Mouse (Mus musculus) thymus, postnatal 14 days (tissue): ENCODE measurements around the gene Nrp1.
A peak's percentile ranks its signal among the peaks of the same experiment; 100 is the strongest.

ENCODE experiments used
- DNase-seq: peaks from one replicate; pipeline ENCODE4 v3.0.0; 2021

Nrp1 gene

GRCm38 (mm10) chr8:128371789-128372188, 13.4 kb downstream of the Nrp1 start:
- no peak for DNase-seq

GRCm38 (mm10) chr8:128372724-128373123, 14.3 kb downstream of the Nrp1 start:
- DNase-seq, result no peak

DNA sequence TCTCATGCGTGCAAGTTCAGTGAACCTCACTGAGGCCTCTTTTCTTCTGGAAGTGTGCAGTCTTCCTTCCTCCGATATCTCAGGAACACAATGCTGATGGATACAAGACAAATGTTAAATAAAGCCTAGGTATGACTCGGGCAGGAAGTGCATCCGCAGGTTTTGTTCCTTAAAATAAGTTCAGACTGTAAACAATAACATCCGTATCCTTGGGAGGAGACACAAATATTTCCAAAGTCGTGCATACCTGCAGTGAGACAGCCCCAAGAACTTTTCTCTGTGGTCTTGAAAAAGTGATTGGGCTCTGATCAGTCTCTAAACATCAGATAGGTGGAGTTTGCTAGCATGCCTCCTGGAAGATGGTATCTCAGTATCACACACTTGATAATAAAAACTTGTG, 15.0 kb downstream of the Nrp1 start:
- no peak for DNase-seq

DNA sequence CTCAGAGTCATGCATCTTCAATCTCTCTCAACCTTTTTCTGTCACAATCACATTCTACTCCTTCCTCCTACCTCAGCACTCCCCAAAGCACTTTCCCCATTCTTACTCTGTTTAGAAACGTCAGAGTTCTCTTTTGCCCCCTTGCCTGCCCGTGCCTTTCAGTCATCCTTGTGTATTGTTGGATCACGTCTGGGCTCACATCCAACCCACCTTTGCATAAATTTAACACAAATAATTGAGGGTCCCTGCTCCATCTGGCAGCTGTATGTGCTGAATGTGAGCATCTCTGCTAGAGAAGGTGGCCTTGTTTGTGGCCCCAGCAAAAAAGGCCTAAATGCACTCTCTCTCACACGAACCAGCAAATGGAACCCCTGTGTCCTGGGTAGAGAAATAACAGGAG, 16.9 kb downstream of the Nrp1 start:
- no peak for DNase-seq

DNA sequence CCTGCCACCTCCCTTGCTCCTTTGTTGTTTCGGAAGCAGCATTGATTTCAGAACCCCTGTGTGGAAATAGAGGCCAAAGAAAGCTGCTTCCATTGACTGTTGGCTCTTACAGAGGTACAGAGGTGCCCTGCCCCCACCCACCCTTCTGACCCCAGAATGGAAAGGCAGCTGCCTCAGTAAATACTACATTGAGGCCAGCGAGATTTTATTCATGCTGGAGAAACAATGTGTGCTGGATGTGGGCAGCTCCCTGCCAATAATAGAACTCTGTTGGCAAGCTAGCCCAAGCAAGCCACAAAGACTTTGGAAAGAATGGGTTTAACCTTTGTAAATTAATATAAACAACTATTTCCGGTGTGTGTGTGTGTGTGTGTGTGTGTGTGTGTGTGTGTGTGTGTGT, 24.8 kb downstream of the Nrp1 start:
- no peak for DNase-seq

- no peak for DNase-seq
Measured at GRCm38 (mm10) chr8:128384366-128384765, 26.0 kb downstream of the Nrp1 start.

DNA sequence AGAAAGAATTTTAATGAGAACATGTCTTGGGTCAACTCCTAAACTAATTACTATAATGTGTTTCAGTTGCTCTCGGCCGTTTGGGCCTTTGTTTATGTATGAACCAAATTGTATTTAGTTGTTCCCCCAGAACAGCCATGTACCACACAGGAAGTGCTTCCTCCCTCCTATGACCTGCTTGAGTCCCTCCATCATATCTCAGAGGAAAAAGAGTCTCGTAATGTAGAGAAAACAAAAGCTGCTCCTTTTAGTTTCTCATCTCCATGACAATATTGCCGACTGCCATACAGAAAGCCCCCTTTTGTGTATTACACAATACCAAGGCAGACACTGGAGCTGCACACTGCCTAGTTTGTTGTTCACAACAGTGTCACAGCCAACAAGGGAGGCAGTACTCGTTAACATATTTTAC, 26.5 kb downstream of the Nrp1 start:
- DNase-seq, result no peak

- no peak for DNase-seq
Measured at GRCm38 (mm10) chr8:128386963-128387621, 28.7 kb downstream of the Nrp1 start.

DNA sequence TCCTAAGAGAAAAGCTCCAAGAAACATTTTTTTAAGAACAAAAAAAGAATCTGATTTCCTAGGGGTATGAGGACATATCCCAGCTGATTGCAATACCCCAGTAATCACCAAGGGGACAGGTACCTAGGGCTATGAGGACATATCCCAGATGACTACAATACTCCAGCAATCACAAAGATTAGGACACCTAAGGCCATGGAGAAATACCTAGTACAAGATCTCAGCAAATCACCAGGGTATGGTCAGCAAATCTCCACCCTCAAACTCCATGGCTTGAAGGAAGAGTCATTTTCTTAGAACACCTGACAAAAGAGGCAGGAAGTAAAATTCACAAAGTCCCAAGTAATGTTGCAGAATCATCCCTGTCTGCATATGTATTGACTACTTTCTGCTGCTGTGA, 32.4 kb downstream of the Nrp1 start:
- no peak for DNase-seq

DNA sequence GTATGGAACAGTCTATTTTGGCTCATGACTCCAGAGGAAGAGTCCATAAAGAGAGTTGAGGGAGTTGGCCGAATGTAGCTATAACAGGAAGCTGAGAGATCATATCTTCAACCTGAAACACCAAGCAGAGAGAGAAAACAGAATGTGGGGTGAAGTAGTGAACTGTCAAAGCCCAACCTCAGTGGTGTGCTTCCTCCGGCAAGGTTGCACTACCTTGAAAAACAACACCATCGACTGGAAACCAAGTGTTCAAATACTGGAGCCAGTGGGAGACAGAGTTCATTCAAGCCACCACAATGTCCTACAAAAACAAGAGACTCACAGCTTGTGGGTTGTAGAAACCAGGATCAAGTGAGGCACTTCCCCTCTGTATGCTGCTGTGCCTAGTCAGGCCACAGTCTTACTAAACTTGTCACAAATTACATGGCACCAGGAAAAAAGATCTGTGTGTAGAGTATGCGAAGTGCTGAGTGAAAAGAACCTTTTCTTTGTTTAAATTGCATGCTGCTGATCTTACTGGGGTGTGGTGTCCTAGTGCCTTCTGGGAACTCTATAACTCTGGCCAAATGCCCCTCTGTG, 32.9 kb downstream of the Nrp1 start:
- peak; percentile 46 for DNase-seq

GRCm38 (mm10) chr8:128394671-128395193, 36.3 kb downstream of the Nrp1 start:
- no peak for DNase-seq

DNA sequence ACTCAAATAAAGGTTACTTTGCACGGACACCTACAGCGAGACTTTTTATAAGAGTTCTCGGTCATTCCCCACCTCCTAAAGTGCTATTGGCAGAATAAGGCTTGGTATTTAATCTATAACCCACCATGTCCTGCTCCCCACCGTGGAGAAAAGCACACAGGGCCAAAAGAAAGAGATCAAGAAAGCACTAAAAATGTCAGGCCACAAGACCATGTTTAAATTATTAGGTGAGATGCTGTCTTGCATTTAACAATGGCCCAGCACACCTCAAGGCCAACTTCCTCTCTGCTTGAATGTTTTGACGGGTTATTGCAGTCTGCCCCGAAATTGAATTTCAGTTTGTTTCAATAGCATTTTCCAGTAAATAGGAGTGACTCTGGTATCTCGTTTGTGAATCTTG, 38.6 kb downstream of the Nrp1 start:
- no peak for DNase-seq

GRCm38 (mm10) chr8:128397441-128397840, 39.0 kb downstream of the Nrp1 start:
- DNase-seq, result no peak

DNA sequence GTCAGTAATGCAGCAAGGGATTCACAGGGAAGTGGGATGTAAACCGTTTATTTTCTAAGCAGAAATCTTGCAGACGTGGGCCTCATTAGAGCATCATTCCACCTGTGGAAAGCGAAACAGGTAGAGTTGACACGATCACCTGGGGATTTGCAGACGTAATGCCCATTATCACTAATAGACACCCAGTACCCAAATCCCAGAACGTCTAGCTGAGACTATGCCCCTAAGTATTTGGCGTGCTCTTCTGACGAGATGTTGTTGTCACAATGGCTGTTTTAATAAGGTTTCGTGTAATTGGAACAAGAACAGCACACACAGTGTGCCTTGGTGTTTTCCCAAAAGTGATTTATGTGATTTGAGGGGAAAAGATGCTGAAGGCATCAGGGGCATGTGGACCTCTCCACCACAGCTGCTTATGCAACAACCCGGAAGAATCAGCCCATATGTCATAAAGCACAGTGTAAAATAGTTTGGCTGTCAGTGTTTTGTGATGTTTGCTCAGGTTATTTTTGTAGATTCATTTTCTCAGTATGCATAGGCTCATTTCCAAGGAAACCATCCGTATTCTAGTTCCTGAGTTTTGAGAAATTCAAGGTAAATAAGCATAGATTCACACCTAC, 40.2 kb downstream of the Nrp1 start:
- DNase-seq, result no peak

DNA sequence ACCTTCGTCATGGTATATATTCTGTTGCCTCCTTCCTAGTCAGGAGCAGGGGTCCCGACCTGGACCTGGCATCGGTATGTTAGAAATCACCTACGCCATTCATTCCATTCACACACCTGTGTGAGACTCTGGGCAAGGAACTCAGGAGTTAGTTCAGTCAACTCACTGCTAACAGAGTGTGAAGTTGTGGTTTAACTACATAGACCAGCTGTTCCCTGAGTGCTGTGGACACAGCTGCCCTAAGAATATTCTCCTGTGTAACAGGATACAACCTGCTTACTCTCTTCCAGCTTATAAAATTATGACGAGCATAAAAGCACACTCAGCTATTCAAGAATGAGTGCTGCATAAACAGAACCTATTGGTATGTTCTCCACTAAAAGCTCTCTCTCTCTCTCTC, 41.9 kb downstream of the Nrp1 start:
- no peak for DNase-seq

- DNase-seq, result no peak
Measured at GRCm38 (mm10) chr8:128404876-128405275, 46.5 kb downstream of the Nrp1 start.

DNA sequence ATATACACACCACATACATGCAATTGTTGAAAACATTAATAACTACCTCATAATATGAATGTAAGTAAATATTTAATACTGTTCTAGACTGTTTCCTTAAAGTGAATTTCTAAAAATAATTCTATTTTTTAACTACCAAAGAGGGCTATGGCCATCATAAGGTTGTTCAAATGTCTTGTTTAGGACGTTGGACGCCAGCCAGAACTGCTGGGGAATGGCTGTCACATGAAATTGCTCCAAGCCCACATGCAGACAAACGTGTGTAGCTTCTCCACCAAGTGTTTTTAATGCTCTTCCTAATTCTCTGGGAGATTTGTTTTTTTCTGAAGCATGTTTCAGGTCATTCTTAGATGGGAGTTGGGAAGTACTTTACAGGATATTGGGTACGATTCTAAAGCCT, 55.0 kb downstream of the Nrp1 start:
- no peak for DNase-seq

DNA sequence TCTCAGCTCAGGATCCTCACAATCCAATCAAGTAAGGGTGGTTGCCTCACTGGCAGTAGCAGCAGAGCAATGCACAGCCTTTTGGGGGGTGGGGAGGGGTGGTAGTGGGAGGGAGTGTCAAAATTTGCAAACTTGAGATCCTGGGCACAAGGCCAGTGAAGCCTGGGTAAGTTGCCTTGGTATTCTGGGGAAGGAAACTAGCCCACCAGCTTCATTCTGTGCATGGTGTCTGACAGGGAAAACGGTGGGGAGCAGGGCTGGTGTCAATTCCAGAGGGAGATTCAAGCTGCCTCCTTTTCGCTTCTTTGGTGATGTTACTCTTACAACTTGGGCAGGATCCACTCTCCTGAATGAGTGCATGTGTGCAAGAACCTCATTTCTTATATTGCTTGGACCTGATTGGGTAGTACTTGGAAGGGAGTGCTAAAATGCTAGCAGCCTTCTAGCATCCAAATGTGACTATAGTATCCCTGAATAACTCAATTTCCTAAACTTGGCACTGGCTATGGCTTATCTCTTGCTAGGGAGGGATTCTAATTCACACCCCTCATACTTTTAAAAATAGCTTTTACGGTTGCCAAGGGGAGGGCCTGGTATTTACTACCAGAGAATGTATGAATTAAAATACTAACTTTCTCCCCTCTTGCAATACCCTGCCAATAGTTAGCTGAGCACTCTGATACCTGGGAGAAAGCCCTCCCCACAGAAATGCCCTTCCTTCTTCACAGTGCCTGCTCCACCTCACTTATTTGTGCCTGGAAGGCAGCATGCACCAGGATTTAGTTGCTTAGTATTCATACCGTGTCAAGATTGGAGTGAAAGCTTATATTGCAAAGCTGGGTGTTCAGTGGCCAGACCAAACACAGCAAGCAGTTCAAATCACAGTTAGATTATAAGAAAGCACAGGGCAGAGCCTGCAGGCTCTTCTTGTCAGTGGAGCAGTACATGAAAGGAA, 57.6 kb downstream of the Nrp1 start:
- DNase-seq, result no peak

GRCm38 (mm10) chr8:128416896-128417295, 58.5 kb downstream of the Nrp1 start:
- DNase-seq, result no peak

DNA sequence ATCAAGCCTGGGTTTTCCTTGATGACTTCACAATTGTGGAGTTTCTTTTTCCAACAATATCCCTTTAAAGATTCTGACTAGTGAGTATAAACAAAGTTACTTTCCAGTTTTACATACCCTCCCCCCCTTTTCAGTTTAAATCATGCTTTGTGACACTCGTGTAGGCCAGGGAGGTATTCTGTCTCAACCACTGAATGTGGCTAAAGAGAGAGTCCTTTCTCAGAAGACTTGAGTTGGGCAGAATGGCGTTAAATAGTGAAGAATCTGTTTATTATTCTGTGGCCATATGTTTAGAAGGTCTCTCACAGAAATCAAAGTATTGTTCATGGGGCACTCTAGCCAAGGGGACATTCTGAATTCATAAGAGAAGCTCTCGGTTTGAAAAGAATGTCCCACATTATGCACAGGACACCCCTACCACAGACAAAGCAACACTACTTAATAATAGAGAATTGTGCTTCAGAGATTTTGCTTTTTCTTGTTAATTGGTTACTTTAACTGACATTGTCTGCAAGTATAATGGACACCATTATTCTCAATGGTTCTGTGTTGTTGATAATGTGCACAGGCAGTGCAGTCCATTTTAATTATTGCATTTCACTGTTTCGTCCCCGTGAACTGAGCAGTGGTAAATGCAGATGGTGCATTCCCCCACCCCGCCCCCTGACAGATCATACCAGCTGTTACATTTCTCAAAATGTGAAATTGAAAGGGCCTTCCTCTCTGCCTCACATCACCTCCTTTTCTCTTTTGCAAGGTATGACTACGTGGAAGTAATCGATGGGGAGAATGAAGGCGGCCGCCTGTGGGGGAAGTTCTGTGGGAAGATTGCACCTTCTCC, 59.8 kb downstream of the Nrp1 start:
- peak; percentile 10 for DNase-seq

DNA sequence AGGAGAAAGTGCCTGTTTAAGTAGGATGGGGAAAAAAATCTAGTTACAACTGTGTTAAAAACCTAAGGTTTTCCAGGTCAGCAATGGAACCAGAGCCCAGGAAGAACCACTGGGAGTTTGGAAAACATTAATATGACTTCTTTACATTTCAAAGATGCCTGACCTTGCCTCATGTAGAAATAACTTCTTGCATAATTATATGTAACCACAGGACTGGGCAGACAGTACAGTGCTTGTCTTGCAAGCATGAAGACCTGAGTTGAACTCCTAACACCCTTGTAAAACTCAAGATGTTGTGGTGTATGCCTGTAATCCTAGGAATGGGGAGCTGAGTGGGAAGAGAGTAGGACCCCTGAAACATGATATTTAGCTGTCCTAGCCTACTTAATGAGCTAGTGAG, 61.6 kb downstream of the Nrp1 start:
- DNase-seq, result no peak

DNA sequence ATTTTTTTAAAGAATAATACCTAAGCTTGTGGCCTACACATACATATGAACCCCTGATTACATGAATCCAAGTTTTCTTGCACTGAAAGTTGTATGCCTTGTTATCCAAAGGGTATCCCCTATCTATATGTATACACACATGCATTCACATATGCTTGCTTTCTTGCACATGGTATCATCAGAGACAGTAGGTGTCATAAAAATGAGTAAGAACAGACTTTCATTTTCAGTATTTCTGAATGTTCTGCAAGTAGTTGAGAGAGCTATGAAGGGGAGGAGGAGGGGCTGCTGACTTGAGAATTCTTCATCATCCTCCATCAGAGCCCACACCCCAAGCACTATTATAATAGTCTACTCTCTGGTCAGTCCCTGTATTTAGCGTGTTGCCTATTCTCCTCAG, 62.0 kb downstream of the Nrp1 start:
- DNase-seq, result no peak
